Mouse (Mus musculus): ENCODE data around the gene 9530077C05Rik.
"Not testable (repeated sequence)": the region's sequence is repeated elsewhere in the genome, so short reads cannot be mapped to it uniquely, and the experiment has no call there.

9530077C05Rik gene

DNA sequence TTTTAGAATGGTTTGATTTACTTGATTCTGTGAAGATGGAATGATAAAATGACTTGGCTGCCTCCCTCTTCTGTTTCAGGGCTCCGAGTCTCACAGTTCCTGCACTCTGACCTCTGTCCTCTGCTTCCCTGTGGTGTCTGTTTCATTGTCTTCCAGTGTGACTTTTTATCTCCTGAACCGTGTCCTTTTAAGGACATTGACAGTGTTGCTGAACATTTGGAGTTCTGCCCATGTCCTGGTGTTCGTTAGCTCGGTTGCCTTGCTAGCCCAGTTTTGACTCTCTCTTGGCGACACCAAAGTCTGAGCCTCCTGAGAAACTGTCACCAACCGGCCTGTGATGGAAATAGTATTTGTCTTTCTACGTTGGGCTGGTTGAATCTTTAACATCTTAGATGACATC lies 9.2 kb downstream of the 9530077C05Rik start:
- no peak for DNase-seq

DNA sequence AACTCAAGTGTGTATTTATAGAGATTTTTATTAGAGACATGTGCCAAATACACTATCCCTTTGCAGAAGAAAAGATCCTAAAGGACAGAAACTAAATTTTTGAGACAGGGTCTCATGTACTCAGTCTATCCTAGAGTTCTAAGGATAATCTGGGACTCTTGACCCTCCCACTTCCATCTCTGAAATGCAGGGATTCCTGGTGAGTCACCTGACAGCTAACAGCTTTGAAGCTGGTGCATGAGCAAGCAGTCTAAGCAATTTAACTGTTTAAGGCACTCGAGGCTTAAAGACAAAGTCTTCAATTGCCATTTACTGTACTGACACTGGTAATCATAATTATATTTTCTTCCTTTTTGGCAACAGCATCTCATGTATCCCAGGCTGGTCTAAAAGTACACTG lies 11.2 kb downstream of the 9530077C05Rik start:
- DNase-seq: no peak

DNA sequence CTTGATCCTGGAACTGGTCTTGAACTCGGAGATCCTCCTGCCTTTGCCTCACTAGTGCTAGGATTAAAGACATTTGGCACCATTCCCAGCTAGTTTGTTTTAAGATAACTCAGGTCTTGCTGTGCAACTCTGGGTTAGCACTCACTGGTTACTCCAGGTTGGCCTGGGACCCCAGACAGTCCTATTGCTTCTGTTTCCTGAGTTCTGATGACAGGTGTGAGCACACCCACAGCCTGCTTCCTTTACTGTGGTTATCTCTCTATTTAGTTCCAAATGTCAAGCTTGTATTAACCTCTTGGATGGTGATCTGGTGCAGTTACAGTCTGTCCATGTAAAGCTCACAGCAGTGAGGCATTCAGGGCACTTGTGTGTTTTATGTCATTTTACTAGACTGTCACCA lies 12.2 kb downstream of the 9530077C05Rik start:
- no peak for DNase-seq

DNA sequence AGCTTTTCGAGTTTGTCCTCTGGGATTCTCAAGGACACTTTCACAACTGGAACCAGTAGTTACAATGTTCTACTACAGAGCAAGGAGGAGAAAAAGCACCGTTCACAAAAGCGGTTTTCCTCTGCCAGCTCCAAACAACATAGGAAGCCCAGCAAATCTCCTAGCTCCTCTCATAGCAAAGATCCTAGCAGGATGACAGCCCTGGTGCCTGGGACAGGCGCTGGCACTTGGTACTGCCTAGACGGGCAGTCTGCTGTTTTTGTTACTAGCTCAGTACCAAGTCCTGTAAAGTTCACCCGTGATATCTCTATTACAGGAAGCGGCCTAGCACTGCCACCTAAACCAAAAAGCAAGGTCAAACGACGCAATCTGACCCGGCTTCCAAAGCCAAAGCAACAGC lies 12.9 kb downstream of the 9530077C05Rik start:
- DNase-seq: no peak

DNA sequence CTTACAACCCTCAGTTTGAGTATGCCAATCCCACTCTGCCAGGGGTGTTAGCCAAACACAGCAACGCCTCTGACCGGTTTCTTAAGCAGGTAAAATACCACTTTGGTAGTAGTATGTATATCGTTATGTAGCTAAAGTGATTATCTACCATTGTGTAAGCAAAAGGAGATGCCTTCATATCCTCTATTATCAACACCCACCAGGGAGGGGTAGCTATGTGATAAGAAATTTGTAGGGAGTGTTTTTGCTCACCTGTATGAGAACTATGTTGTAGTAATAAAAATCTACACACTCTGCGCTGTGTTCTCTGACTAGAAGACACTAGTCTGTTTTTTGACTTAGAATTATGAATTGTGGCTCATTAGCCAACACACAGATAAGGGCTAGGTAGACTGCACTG lies 13.4 kb downstream of the 9530077C05Rik start:
- no peak for DNase-seq

DNA sequence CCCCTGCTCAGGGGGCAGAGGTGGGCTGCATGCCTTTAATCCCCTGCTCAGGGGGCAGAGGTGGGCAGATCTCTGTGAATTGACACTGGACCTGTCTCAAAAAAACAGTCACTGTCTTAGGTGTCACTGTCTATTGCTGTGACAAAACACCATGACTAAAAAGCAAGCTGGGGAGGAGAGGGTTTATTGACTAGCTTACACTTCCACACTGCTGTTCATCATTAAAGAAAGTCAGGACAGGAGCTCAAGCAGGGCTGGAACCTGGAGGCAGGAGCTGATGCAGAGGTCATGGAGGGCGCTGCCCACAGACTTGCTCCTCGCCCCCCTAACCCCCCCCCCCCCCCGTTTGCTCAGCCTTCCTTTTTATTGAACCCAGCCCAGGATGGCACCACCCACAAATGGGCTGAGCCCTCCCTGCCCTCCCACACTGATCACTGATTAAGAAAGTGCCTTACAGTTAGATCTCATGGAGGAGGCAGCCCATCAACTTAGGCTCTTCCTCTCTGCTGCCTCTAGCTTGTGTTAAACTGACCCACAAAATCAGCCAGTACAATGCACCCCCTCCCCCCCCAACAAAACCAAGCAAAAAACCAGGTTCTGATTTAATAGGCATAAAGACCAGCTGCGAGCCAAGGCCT lies 16.8 kb downstream of the 9530077C05Rik start:
- no peak for DNase-seq

DNA sequence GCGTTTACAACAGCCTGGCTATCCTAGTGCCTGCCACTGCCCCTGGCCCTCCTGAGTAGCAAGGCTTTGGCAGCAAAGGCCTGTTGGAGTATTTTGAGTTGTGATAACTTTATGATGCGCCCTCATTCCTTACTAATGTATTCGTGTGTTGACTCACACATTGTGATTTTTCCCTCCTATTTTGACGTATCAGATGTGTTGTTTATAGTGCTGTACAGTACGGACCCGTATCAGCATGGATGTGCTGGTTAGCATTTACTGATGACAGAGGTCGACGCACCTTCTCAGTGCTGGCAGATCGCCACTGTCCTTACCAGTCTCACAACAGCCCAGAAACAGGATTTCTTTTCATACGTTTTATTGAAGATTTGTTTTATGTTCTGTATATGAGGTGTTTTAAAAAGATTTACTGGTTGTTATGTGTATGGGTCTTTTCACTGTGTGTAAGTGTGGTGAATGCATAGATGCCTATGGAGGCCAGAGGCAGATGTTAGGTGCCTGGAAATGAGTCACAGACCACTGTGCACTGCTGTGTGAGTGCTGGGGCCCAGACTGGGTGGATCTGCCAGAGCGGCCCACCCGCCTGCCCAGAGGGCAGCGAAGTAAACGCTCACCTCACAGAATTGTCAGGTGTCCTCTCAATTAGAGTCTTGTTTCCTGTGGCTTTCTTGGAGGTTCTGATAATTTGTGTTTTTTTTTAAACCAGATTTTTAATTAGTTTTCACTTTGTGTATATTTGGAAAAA lies 17.5 kb downstream of the 9530077C05Rik start:
- DNase-seq: no peak

DNA sequence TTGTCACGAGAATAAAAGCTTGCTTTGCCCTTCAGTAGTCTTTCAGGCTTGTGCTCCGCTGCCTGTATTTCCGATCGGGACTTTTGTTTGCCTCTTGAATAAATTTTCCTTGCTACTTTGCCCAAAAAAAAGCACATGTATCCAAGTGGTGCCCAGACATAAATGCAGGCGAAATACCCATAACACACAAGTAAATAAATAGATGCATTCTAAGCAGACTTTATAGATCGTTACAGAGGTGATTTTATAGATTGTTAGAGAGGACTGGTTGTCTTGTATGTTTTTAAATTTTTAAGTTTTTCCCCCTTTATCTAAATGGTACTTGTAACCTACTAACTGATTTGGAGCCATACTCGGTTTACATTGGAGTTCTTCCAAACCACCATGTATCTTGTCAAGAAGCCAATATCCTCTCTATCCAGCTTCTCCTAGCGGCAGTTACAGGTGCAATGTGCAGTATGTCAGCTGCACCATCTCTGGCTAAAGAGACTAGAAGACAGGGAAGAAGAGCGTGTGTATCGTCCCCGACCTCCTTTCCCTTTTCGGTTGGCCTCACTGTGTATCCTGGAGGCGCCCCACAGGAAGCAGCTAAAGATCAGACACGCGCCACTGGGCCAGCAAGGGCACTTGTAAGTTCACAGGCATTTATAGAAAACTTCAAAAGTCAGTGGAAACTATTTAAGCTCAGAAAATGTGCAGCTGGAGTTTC lies 18.4 kb downstream of the 9530077C05Rik start:
- peak; percentile 6 for DNase-seq

DNA sequence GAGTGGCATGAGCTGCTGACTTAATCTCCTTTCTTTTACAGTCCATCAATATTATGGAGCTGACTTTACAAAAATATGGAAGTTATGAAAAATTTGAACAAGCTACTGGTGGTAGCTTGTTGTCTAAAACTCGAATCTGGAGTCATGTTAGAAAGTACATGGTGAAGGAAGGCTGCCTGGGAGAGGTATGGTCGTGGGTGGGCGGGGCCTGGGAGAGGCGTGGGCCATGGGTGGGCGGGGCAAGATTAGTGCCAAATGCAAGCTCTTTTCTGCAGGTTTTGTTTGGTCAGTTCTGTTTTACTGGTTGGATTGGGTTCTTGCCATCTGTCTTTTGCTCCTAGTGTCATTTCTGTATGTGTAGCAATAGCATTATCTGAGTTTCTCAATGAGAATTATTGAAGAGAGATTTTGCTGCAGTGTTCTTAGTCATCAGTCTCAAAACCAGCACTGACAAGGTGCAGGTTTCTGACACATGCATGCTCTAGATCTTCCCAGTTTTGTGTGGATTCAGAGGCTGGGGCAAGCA lies 19.1 kb downstream of the 9530077C05Rik start:
- DNase-seq: no peak

DNA sequence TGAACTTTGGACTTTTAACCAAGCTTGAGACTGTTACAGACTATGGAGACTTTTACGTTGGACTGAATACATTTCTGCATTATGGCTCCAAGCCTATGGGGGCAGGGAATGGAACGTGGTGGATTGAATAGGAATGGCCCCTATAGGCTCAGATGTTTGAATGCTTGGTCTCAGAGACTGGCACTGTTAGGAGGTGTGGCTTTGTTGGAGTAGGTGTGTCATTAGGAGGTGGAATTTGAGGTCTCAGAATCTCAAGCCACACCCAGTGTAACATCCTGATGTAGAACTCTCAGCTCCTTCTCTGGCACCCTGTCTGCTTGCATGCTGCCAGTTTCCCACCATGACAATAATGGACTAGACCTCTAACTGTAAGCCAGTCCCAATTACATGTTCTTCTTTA lies 21.9 kb downstream of the 9530077C05Rik start:
- no peak for DNase-seq

DNA sequence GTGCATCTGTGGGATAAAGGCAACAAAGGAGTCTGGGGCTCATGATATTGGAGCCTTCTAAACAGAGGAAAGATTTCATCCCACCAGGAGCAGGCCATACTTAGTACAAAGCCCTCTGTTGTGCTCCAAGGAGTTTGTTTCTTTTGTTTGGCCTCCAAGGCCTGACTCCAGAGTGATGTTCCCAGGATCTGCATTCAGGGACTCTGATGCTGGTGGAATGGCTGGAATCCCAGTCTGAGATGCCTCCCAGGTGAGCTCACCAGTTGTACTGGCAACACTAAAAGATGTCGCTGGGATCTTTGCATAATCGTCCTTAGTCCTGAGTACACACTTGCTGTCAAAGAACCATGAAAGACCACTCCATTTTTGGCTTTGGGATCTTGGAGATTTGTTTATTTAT lies 22.8 kb downstream of the 9530077C05Rik start:
- DNase-seq: no peak

DNA sequence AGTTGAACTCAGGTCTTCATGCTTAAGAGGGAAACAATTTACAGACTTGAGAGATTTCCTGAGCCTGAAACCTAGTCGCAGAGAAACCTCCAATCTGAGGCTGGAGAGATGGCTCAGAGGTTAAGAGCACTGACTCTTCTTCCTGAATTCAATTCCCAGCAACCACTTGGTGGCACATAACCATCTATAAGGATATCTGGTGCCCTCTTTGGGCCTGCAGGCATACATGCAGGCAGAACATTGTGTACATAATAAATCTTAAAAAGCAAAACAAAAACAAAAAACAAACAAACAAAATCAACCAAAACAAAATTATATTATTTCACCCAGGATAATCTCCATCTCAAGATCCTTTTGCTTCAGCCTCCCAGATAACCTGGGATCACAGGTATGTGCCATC lies 27.5 kb downstream of the 9530077C05Rik start:
- no peak for DNase-seq

DNA sequence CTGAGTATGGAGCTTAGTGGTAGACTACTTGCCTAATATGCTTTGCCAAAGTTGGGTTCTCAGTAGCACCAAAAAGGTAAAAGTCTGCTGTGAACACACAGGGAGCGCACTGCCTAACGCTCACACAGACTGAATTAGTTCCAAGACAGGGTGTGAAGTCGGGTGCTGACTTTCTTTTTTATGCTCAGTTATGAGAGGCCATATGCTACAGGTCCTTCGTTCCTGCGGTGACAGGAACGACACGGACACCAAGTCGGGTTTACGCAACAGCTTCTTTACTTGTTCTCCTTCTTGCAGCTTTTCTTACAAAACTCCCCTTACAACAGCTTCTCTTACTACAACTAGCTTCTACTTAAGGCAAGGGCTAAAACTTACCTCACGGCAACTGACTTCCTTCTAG lies 31.8 kb downstream of the 9530077C05Rik start:
- DNase-seq: no peak

DNA sequence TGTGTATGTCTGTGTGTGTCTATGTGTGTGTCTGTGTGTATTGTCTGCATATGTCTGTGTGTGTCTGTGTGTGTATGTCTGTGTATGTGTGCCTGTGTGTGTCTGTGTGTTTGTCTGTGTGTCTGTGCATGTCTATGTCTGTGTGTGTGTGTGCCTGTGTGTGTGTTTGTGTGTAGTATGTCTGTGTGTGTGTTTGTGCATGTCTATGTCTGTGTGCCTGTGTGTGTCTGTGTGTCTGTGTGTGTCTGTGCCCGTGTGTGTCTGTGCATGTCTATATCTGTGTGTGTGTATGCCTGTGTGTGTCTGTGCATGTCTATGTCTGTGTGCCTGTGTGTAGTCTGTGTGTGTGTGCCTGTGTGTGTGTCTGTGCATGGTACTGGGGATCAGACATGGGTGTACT lies 33.8 kb downstream of the 9530077C05Rik start:
- DNase-seq: no peak

DNA sequence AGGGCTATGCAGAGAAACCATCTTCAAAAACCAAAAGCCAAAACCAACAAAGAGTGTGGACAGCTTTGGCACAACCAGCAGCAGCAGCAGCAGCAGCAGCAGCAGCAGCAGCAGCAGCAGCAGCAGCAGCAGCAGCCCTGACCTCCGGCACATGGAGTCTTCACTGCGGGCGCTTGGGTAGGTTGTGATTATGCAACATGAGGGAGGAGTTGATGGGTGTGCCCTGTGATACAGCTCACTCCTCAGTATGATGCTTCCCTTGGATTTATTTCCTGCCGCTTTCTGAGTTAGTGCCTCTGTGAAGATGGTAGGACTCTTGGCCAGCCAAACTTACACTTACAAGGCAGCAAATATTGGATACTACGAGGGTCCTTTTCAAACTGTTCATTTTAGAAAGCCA lies 35.9 kb downstream of the 9530077C05Rik start:
- no peak for DNase-seq

DNA sequence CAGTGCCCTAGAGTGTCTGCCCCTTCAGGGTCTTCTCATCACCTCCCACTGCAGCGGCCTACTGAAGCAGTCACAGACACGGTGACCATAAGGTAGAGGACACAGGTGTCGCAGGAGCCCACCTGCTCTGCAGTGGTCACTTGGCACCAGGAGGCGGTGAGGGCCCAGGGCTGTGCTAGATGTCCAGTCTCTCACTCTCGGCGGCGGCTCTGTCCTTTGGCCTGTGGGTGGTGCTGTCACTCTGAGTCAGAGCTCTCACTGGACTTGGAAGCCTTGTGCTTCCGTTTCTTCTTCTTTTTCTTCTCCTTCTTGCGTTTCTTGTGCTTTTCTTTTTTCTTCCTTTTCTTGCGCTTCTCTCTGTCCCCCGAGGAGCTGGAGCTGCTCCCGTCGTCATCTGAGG lies 37.1 kb downstream of the 9530077C05Rik start:
- no peak for DNase-seq

DNA sequence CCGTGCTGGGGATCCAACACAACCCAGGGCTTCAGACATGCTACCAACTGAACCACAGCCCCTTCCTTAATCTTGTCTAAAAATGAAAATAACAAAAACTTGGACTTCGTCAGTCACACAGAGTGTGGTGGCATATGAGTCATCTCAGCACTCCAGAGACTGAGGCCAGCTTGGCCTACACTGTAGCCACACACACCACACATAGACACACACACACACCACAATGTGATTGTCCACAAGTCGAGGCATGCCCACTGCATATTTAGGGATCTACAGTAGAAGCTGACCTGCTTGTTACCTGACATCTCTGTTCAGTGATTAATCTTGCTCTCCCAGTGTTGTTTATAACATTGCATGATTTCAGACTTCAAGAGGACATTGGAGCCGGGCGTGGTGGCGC lies 37.9 kb downstream of the 9530077C05Rik start:
- no peak for DNase-seq

DNA sequence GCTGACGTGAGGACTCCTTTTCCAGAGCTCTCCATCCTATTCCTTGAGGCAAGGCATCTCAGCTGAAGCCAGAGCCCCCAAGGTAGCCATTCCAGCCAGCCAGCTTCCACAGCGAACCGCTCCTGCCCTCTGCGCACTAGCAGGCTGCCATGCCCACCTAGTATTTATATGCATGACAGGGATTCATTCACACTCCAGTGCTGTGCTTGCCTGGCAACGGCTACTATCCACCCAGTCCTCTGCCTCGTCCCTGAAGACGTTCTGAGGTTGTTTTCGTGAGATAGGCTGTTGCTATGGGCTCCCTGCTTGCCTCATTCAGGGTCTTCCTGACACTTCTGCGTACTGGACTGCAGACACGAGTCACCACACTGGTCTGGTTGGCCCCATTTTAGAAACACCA lies 41.4 kb downstream of the 9530077C05Rik start:
- no peak for DNase-seq

DNA sequence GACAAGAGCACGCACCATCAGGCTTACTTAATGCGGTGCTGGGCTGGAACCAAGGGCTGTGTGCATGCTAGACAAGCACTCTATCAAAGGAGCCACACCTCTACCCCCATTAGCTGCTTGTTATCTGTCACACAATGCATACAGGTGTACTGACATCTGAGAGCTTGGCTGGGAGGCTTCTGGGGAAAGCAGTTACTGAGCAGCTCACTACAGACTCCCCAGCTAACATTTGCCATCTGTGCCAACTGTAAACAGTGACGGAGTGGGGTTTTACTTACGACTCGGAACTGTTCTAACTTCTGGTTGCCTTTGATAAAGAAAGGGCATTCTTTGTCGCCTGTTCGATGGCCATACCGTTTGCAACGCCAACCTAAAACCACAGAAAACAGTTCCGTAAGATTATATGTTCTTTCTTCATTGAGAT lies 42.2 kb downstream of the 9530077C05Rik start:
- no peak for DNase-seq

DNA sequence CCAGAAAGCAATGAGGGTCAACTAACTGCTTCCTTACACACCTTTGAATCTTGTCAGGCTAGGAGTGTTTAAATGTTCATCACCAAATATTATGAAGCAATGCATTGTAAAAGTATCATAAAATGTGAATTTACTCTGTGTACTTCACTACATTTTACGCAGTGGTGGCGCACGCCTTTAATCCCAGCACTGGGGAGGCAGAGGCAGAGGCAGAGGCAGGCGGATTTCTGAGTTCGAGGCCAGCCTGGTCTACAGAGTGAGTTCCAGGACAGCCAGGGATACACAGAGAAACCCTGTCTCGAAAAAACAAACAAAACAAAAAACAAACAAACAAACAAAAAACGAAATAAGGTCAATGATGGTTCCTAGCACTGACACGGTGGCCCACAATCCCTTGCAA lies 42.7 kb downstream of the 9530077C05Rik start, which contains the start of gene Gm17545:
Gene Gm17545, plus strand, starts transcription at position 301 of the 400 bp plus-strand sequence.
- not testable (repeated sequence) for DNase-seq

DNA sequence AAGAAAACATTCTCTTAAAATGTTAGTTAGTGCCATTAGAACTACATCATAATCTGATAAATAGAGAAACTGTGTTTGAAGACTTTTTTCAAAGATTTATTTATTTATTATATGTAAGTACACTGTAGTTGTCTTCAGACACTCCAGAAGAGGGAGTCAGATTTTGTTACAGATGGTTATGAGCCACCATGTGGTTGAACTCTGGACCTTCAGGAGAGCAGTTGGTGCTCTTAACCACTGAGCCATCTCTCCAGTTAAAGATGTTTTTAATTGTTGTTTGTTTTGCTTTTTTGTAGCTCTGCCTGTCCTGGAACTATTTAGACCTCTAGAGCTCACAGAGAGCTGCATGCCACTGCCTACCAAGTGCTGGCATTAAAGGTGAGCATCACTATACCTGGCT lies 43.7 kb downstream of the 9530077C05Rik start:
- no peak for DNase-seq

DNA sequence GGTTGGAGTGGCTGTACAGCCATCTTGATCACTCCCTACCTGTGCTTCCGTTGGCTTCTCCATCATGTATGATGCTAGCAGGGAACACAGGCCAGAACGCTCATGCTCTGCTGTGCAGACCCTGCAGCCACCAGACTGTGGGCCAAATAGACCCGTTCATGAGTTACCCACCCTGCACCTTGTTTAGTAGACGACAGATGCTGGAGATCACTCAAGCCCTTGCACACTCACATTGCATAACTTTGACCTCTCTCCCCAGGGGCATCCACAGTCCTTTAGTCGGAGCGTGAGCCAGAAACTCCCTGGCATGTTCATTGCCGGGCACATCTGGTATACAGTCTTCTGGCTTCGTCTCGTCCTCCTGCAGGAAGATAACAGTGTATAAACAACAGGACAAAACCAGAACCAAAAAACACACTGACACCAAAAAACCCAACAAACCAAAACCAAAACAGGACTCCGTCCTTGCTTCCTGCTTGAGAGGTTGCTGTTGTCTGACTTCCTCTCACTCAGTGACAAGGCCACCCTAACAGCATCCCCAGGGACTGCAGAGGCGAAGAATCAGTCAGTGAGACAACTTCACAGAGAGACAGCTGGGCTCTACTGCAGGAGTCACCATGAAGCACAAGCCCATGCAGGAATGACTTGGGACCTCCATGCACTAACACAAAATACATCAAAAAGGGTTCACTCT lies 46.0 kb downstream of the 9530077C05Rik start:
- DNase-seq: no peak

DNA sequence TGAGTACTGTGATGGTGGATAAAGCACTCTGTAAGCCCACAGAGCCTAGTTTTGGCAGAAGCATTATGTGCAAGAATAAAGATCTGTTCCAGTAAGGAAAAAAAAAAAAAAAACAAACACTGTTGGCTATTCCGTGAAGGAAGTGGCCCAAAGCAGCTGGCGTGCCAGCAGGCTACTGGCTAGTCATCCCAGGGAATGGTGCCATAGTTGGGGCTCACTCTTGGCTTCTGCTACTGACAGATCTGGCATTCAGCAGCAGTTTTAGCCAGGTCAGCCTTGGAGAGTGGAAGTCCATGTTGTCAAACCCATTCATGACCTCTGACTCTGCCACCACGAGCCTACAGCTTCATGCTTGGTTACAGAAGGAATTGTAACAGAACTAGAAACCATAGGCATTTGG lies 50.6 kb downstream of the 9530077C05Rik start:
- DNase-seq: no peak
